Mouse (Mus musculus): Measurements from ENCODE around the gene Fbln5.

- TF ChIP-seq CTCF (IDR thresholded peaks at IDR 0.05; ENCODE audit: extremely low read depth, insufficient read depth, low read length) (no peak), POLR2A (IDR thresholded peaks at IDR 0.05; ENCODE audit: extremely low read depth, insufficient read depth, low read length) (no peak)
Measured at GRCm38 (mm10) chr12:101792684-101793083, 26.2 kb downstream of the Fbln5 start.

Measured in cortical plate, adult 2 months (tissue).